Mouse (Mus musculus) MEL (cell line): Measurements from ENCODE around the gene Rac3.
"Not testable (repeated sequence)": the region's sequence is repeated elsewhere in the genome, so short reads cannot be mapped to it uniquely, and the experiment has no call there.

Source experiments
- CHD2 ChIP-seq: IDR thresholded peaks from 2 replicates; pipeline ENCODE4 v1.6.1; 2011; ENCODE audit warnings: low read length, improper control_type of control experiment
- CTCF ChIP-seq, 3 experiments: IDR thresholded peaks in 2 of 3; conservative IDR thresholded peaks in 1 of 3; 2 replicates each; pipeline ENCODE4 v1.5.1; 2011 to 2012; ENCODE audit warnings: low read length in 3 of 3, low read depth in 2 of 3, mild to moderate bottlenecking in 2 of 3, improper control_type of control experiment in 1 of 3, inconsistent platforms in 1 of 3, mixed read lengths in 1 of 3, moderate library complexity in 1 of 3; ENCODE audit not compliant: control insufficient read depth in 1 of 3, insufficient read depth in 1 of 3, poor library complexity in 1 of 3, severe bottlenecking in 1 of 3
- GATA1 ChIP-seq: IDR thresholded peaks from 2 replicates; pipeline ENCODE4 v1.6.1; 2011; ENCODE audit warnings: low read depth, low read length, improper control_type of control experiment
- NELFE ChIP-seq: IDR thresholded peaks from 2 replicates; pipeline ENCODE4 v1.6.1; 2011; ENCODE audit warnings: low read depth, low read length, improper control_type of control experiment
- NRF1 ChIP-seq: IDR thresholded peaks from 2 replicates; pipeline ENCODE4 v1.6.1; 2014; ENCODE audit warnings: low read depth, mild to moderate bottlenecking, inconsistent platforms, low read length, improper control_type of control experiment, moderate library complexity; ENCODE audit not compliant: poor library complexity, insufficient read depth, severe bottlenecking
- POLR2A ChIP-seq, 2 experiments: IDR thresholded peaks; 2 replicates each; pipeline ENCODE4 v1.6.1; 2011 to 2012; ENCODE audit warnings: low read length in 2 of 2, mild to moderate bottlenecking in 2 of 2, control low read depth in 1 of 2, improper control_type of control experiment in 1 of 2, low read depth in 1 of 2, moderate library complexity in 1 of 2; ENCODE audit not compliant: control insufficient read depth in 1 of 2, insufficient read depth in 1 of 2, poor library complexity in 1 of 2
- POLR2AphosphoS2 ChIP-seq: IDR thresholded peaks from 2 replicates; pipeline ENCODE4 v1.6.1; 2011; ENCODE audit warnings: low read length, improper control_type of control experiment
- SIN3A ChIP-seq: IDR thresholded peaks from 2 replicates; pipeline ENCODE4 v1.6.1; 2012; ENCODE audit warnings: low read length, improper control_type of control experiment, inconsistent platforms
- SMC3 ChIP-seq: IDR thresholded peaks from 2 replicates; pipeline ENCODE4 v1.6.1; 2011; ENCODE audit warnings: low read depth, low read length, improper control_type of control experiment
- TAL1 ChIP-seq: IDR thresholded peaks from 2 replicates; pipeline ENCODE4 v1.6.1; 2012; ENCODE audit warnings: mild to moderate bottlenecking, inconsistent platforms, low read length, moderate library complexity, mixed read lengths

DNA sequence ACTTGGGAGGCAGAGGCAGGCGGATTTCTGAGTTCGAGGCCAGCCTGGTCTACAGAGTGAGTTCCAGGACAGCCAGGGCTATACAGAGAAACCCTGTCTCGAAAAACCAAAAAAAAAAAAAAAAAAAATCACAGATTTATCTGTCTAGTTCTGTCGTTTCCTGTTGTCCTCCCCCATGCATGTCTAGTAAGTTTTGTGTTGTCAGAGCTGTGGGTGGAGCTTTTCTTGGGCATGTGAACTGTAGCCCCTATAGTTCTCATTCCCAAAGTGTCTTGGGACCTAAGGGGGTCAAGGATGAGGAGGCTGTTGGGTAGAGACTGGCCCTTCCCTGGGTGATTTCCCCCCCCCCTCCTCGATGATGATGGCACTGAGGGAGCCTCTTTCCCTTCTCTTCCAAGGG lies 45.4 kb upstream of the Rac3 start:
- TF ChIP-seq SIN3A; CTCF (IDR thresholded peaks at IDR 0.05 in 2 of 3, conservative IDR thresholded peaks at IDR 0.05 in 1 of 3; ENCODE audit: control insufficient read depth in 1 of 3, insufficient read depth in 1 of 3, low read depth in 2 of 3, low read length in 3 of 3, poor library complexity in 1 of 3, severe bottlenecking in 1 of 3); TAL1; NRF1; CHD2; POLR2A (IDR thresholded peaks at IDR 0.05; ENCODE audit: control insufficient read depth in 1 of 2, insufficient read depth in 1 of 2, low read depth in 1 of 2, low read length in 2 of 2, poor library complexity in 1 of 2); SMC3; POLR2AphosphoS2; GATA1; NELFE: not testable (repeated sequence)
